Mouse (Mus musculus) heart, embryonic 11.5 days (tissue): Measurements from ENCODE around the gene Tbc1d14. TPM values are rescaled to one million over a fixed set of nuclear protein-coding genes. Genes with fewer than 3 reads are reported as not detected.
A peak's percentile ranks its signal among the peaks of the same experiment; 100 is the strongest.

ENCODE experiments used
- ATAC-seq: fragments of 200-750 bp; cut with Nextera tagmentation; replicated peaks from 2 replicates; pipeline ENCODE4 v1.8.0; 2017; ENCODE audit warnings: moderate library complexity; ENCODE audit not compliant: insufficient number of reproducible peaks, low FRiP score, low TSS enrichment
- H3K27ac ChIP-seq: fragments of 300-500 bp; sonication (generic); 2 replicates; pipeline ENCODE4 v1.5.1; 2014; ENCODE audit warnings: mild to moderate bottlenecking, low read depth, low read length
- H3K27me3 ChIP-seq: fragments of 300-500 bp; sonication (generic); 2 replicates; pipeline ENCODE4 v1.6.1; 2014; ENCODE audit warnings: mild to moderate bottlenecking, low read length, mixed read lengths; ENCODE audit not compliant: control insufficient read depth, insufficient read depth
- H3K36me3 ChIP-seq: fragments of 300-500 bp; sonication (generic); 2 replicates; pipeline ENCODE4 v1.6.1; 2014; ENCODE audit warnings: mild to moderate bottlenecking, low read length, moderate library complexity, mixed read lengths; ENCODE audit not compliant: control insufficient read depth, insufficient read depth
- H3K4me1 ChIP-seq: fragments of 300-500 bp; sonication (generic); 2 replicates; pipeline ENCODE4 v1.6.1; 2014; ENCODE audit warnings: low read length; ENCODE audit not compliant: control insufficient read depth, insufficient read depth
- H3K4me2 ChIP-seq: fragments of 300-500 bp; sonication (generic); 2 replicates; pipeline ENCODE4 v1.6.1; 2014; ENCODE audit warnings: mild to moderate bottlenecking, moderate library complexity
- H3K4me3 ChIP-seq: fragments of 300-500 bp; sonication (generic); 2 replicates; pipeline ENCODE4 v1.5.1; 2014; ENCODE audit warnings: low read depth, low read length
- H3K9ac ChIP-seq: fragments of 300-500 bp; sonication (generic); 2 replicates; pipeline ENCODE4 v1.6.1; 2014; ENCODE audit warnings: mild to moderate bottlenecking, low read depth, low read length, moderate library complexity
- H3K9me3 ChIP-seq: fragments of 300-500 bp; sonication (generic); replicated peaks from 2 replicates; pipeline ENCODE4 v1.6.1; 2016; ENCODE audit warnings: low read length; ENCODE audit not compliant: control insufficient read depth
- WGBS: fragments of 180-500 bp; shearing (Covaris S2); extraction: QIAGEN DNeasy Blood & Tissue Kit; methylation state at CpG from one replicate; pipeline ENCODE4 v1.1.7; 2014; ENCODE audit not compliant: insufficient replicate concordance; 5-methylcytosine and 5-hydroxymethylcytosine counted together
- polyA plus RNA-seq: library from polyadenylated mRNA; unstranded; fragments of >200 nt; fragmentation: Nextera tagmentation; extraction: Ambion mirVana; gene quantifications from 2 replicates; pipeline ENCODE4 v1.2.1, GENCODE M21; 2014

Gene Tbc1d14
- polyA plus RNA-seq, 1 experiment from 2014 or later: 19.8 TPM

DNA sequence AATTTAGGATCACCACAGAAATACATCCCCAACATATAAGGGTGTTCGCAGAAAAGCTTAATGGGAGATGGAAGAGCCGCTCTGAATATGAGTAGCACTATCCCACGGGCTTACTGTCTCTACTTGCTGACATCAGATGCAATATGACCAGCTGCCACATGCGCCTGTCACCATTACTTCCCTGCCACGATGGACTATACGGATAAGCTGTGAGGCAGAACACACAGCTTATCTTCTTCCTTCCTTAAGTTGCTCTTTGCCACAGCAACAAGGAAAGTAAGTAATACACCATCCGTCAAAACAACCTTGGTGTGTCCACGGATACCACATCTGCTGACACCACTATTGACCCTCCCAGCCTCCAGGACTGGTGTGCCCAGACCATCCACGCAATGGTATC lies 28.5 kb downstream of the Tbc1d14 start:
- H3K9me3 ChIP-seq: no peaks in the 10 kb centered on the region
- H3K4me1 ChIP-seq: peaks cover 31% of the 10 kb centered on the region
- no peak overlapping the region for H3K4me3 ChIP-seq
- ATAC-seq: no peak
- no peak overlapping the region for H3K4me2 ChIP-seq
- 64% methylated on average over 9 of the region's 9 CpGs for WGBS
- no peaks in the 10 kb centered on the region for H3K27me3 ChIP-seq
- no peaks in the 10 kb centered on the region for H3K36me3 ChIP-seq
- no peak overlapping the region for H3K27ac ChIP-seq
- H3K9ac ChIP-seq: no peak overlapping the region

DNA sequence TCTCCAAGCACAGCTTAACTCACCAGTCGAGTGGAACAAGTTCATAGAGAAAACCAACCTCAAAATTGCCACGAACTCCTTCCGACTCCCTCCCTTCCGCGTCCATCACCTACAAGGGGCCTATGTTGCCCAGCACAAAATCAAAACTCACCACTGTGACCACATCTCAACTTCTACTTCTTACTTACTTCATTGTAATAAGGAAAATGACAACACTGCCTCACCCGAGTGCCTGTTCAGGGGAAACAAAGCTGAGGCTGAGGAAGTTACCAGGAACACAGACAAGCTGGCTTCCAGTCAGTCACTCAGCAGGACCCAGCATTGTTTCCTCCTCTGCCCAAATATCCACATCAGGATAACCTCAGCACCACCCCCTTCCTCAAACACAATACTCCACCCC lies 29.3 kb downstream of the Tbc1d14 start:
- H3K4me2 ChIP-seq: no peak overlapping the region
- 89% methylated on average over 6 of the region's 6 CpGs for WGBS

DNA sequence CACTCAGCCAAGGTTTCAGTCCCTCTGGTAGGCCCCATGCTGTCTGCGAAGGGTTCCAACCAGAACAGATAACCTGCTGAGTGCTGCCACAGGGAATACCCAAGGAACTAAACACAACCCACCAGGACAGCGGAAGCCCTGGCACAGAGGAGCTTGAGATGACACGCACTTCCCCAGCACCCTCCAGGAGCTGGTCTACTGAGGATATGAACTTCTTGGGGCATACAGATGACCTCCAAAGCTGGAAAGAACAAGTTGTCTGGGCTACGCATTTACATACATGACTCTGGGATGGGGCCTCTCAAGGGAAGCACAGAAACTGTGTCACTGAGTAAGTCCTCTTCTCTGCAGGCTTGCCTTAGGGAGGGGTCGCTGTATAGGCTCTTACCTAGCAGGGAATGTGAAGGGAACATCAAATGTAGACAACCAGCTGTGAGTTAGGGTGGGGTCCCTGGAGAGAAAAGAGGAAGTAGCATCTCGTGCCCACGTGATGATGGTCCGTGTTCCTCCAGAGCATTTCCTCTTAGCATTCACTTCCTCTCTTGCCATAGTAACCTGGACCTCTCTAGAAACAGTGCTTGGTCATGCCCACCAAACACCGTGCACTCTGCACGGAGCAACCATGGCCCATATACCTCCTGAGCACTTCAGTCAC lies 30.2 kb downstream of the Tbc1d14 start:
- no peaks in the 10 kb centered on the region for H3K36me3 ChIP-seq
- 82% methylated on average over 10 of the region's 10 CpGs for WGBS
- H3K9me3 ChIP-seq: no peaks in the 10 kb centered on the region
- no peak overlapping the region for H3K4me3 ChIP-seq
- no peak overlapping the region for H3K9ac ChIP-seq
- 0 out of 2 replicates have a peak overlapping the region, but pooled peaks have one; percentile 12 for H3K27ac ChIP-seq
- H3K27me3 ChIP-seq: no peaks in the 10 kb centered on the region
- H3K4me1 ChIP-seq: peaks cover 31% of the 10 kb centered on the region
- H3K4me2 ChIP-seq: no peak overlapping the region
- ATAC-seq: no peak

More for the DNA sequence above, 29.3 kb downstream of the Tbc1d14 start:
- H3K9me3 ChIP-seq: no peaks in the 10 kb centered on the region
- H3K9ac ChIP-seq: no peak overlapping the region
- peaks cover 31% of the 10 kb centered on the region for H3K4me1 ChIP-seq
- no peaks in the 10 kb centered on the region for H3K36me3 ChIP-seq
- H3K27me3 ChIP-seq: no peaks in the 10 kb centered on the region
- H3K27ac ChIP-seq: no peak overlapping the region
- ATAC-seq: no peak
- H3K4me3 ChIP-seq: no peak overlapping the region

DNA sequence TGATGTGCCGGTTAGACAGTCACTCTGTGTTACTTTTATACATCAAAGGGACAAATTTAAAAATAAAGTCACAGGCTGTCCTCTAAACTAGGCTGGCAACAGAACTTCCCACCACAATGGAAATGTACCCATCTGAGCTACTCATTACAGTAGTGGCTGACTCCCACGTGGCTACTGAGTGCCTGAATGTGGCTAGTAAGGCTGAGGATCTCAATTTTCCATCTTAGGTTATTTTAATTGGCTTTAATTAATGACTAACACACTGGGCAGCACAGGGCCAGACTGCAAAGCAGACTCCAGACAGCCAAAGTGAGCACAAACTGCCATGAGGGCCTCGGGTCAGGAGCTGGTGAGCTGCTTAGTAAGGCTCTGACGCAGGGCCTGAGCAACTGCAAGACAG lies 31.6 kb downstream of the Tbc1d14 start:
- H3K4me3 ChIP-seq: no peak overlapping the region
- WGBS: 80% methylated on average over 4 of the region's 4 CpGs
- no peak for ATAC-seq
- no peaks in the 10 kb centered on the region for H3K36me3 ChIP-seq
- no peaks in the 10 kb centered on the region for H3K9me3 ChIP-seq
- H3K27ac ChIP-seq: no peak overlapping the region
- no peak overlapping the region for H3K9ac ChIP-seq
- H3K4me1 ChIP-seq: peaks cover 28% of the 10 kb centered on the region
- no peaks in the 10 kb centered on the region for H3K27me3 ChIP-seq
- H3K4me2 ChIP-seq: no peak overlapping the region

DNA sequence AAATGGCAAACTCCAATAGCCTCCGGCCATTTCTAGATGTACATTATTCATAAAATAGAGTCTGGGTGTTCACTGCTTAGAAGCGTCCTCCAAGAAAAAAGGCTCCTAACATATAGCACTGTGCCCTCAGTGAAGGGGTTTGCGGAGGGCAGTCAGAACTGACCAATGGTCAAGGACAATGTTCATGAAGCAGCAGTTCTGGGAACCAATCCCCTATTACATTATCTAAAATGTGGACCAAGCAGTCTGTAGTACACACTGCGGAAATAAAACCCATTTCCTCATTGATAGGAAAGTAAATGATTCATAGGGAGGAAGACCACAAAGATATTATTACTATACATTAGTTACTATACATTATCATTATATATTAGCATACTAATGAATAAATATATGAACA lies 32.6 kb downstream of the Tbc1d14 start:
- H3K4me1 ChIP-seq: peaks cover 28% of the 10 kb centered on the region
- no peak overlapping the region for H3K4me3 ChIP-seq
- H3K36me3 ChIP-seq: no peaks in the 10 kb centered on the region
- H3K9me3 ChIP-seq: no peaks in the 10 kb centered on the region
- no peak overlapping the region for H3K27ac ChIP-seq
- WGBS: 85% methylated on average over 4 of the region's 4 CpGs
- no peak overlapping the region for H3K9ac ChIP-seq
- H3K27me3 ChIP-seq: no peaks in the 10 kb centered on the region
- no peak for ATAC-seq
- no peak overlapping the region for H3K4me2 ChIP-seq

DNA sequence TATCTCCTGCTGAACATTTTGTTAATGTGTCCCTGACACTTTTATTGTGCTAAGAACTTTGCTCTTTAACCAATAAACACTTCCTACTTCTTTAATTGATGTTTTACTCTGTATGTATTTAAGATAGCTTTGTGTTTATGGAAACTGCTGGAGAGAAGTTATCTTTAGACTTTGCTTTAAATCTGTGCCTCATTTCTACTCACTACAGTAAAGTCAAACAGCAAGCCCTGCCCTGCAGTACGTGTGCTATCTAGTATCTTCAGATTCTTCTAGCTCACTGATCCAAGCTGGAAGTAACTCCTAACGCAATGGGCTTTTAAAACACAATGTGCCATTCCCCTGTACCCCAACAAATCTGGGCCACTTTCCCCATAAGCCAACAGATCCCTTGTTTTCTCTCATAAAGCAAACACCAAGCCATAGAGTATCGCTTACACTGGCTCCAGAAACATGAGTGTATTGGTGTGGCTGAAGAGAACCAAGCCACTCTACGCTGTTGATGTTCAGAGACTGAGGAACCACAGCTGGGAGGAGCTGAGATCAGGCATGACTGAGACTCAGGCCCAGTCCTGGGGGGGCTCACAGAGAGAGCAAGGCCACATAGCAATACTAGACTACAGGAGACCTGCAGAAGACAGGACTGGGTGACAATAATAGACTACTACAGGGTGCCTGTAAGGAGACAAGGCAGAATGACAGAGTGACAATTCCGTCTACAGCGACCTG lies 33.4 kb downstream of the Tbc1d14 start:
- peaks cover 33% of the 10 kb centered on the region for H3K4me1 ChIP-seq
- WGBS: 71% methylated on average over 6 of the region's 6 CpGs

DNA sequence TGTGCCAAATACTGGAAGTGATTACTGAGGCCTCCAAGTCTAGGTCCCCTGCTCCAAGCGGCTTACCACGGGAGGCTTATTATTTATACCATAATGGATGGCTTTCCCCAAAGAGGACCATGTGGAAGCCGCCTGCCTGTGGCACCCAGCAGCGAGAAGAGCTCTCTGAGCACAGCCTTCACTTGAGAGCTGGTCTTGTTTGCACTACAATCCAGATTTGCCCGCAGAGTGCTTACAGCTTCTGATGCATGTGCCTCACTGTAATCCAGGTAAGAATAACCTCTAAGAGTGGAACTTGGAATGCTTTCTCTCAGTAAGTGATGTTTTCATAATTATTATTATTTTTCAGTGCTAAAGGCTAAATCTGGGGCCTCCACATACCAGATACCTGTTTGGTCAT lies 34.0 kb downstream of the Tbc1d14 start:
- H3K9ac ChIP-seq: no peak overlapping the region
- H3K36me3 ChIP-seq: no peaks in the 10 kb centered on the region
- H3K4me2 ChIP-seq: no peak overlapping the region
- H3K27ac ChIP-seq: no peak overlapping the region
- WGBS: 86% methylated on average over 5 of the region's 5 CpGs
- no peaks in the 10 kb centered on the region for H3K27me3 ChIP-seq
- peaks cover 38% of the 10 kb centered on the region for H3K4me1 ChIP-seq
- no peak for ATAC-seq
- no peaks in the 10 kb centered on the region for H3K9me3 ChIP-seq
- no peak overlapping the region for H3K4me3 ChIP-seq

More for the DNA sequence above, 33.4 kb downstream of the Tbc1d14 start:
- Histone ChIP-seq H3K4me2 (no peak overlapping the region), H3K9ac (no peak overlapping the region), H3K27me3 (no peaks in the 10 kb centered on the region), H3K9me3 (no peaks in the 10 kb centered on the region), H3K4me3 (no peak overlapping the region), H3K36me3 (no peaks in the 10 kb centered on the region), H3K27ac (no peak overlapping the region)
- no peak for ATAC-seq

DNA sequence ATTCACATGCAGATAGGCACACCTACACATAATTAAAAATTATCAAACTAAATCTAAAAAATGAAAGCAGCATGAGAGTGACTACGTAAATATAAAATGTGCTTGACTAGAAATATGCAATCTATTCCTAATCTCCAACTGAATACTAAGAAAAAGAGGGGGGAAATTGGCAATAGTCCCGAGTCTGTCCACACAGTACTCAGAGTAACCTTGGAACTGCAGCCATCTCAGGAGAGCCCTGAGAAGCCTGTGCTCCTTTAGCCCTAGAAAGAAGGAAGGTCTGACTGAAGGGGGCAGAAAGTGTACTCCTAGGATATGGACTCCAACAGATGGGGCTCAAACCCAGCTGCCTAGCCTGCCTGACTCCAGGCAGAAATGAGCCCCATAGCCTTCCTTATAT lies 34.5 kb downstream of the Tbc1d14 start:
- Histone ChIP-seq H3K27me3 (no peaks in the 10 kb centered on the region), H3K9ac (no peak overlapping the region), H3K9me3 (no peaks in the 10 kb centered on the region), H3K4me3 (no peak overlapping the region), H3K36me3 (no peaks in the 10 kb centered on the region), H3K27ac (no peak overlapping the region), H3K4me2 (no peak overlapping the region), H3K4me1 (peaks cover 43% of the 10 kb centered on the region)
- ATAC-seq: no peak
- 84% methylated on average over 2 of the region's 2 CpGs for WGBS
